8 mouse cellular contexts compared by ENCODE assay signal in genomic region chr19:10341817-10342439, GRCm38 (mm10). TPM values are rescaled to one million over a fixed set of nuclear protein-coding genes. Genes with fewer than 3 reads are reported as not detected.
DNase-seq lines count a peak whose midpoint lies in the region; ATAC-seq and TF ChIP-seq lines count a peak whose summit lies in the region.

No protein-coding gene starts in this region.

- no peak overlapping the region for H3K27ac ChIP-seq in kidney, embryonic 15.5 days
- H3K27ac ChIP-seq in midbrain, embryonic 10.5 days (replicated peaks), result peak overlapping the region; percentile 63
- peak overlapping the region; percentile 12 for H3K27ac ChIP-seq in testis, adult 2 months (ENCODE audit: control insufficient read depth, insufficient read depth, low read depth, low read length)

- peaks cover 18% of the 10 kb centered on the region for H3K4me1 ChIP-seq in kidney, embryonic 15.5 days
- peaks cover 66% of the 10 kb centered on the region for H3K4me1 ChIP-seq in midbrain, embryonic 10.5 days
- H3K4me1 ChIP-seq in testis, adult 2 months (ENCODE audit: control insufficient read depth, insufficient read depth, low read length), result peaks cover 6% of the 10 kb centered on the region; the same call in 1 of the 2 replicates

- H3K9ac ChIP-seq in kidney, embryonic 15.5 days, result no peak overlapping the region

- H3K36me3 ChIP-seq in kidney, embryonic 15.5 days, result no peaks in the 10 kb centered on the region
- H3K36me3 ChIP-seq in midbrain, embryonic 10.5 days, result no peaks in the 10 kb centered on the region
- no peaks in the 10 kb centered on the region for H3K36me3 ChIP-seq in testis, adult 2 months (ENCODE audit: control insufficient read depth, insufficient read depth, low read length)

- no peak overlapping the region for H3K4me2 ChIP-seq in kidney, embryonic 15.5 days

- H3K27me3 ChIP-seq in kidney, embryonic 15.5 days, result peaks cover 39% of the 10 kb centered on the region
- peaks cover 77% of the 10 kb centered on the region for H3K27me3 ChIP-seq in midbrain, embryonic 10.5 days (ENCODE audit: low read depth, poor library complexity, severe bottlenecking)
- no peaks in the 10 kb centered on the region for H3K27me3 ChIP-seq in testis, adult 2 months (ENCODE audit: control insufficient read depth, insufficient read depth, low read length)

- WGBS in kidney, embryonic 15.5 days, result 44% methylated on average over 12 of the region's 12 CpGs
- 66% methylated on average over 12 of the region's 12 CpGs for WGBS in midbrain, embryonic 10.5 days

- no peaks in the 10 kb centered on the region for H3K9me3 ChIP-seq in kidney, embryonic 15.5 days (replicated peaks)
- no peaks in the 10 kb centered on the region for H3K9me3 ChIP-seq in midbrain, embryonic 10.5 days (replicated peaks)

- no peak for TF ChIP-seq CTCF in testis, adult 2 months (IDR thresholded peaks at IDR 0.05; ENCODE audit: control insufficient read depth, insufficient read depth, insufficient replicate concordance, low read depth, low read length)

- ATAC-seq in kidney, embryonic 15.5 days (replicated peaks; ENCODE audit: low FRiP score), result no peak
- no peak for ATAC-seq in activated CD4-positive, CD25-positive, alpha-beta regulatory T cell, adult 4 months

- H3K4me3 ChIP-seq in kidney, embryonic 15.5 days (replicated peaks), result no peak overlapping the region
- H3K4me3 ChIP-seq in midbrain, embryonic 10.5 days, result no peak overlapping the region
- H3K4me3 ChIP-seq in testis, adult 2 months (ENCODE audit: control insufficient read depth, low read depth, low read length), result no peak overlapping the region

- peak; percentile 25; the same call in 1 of the 2 replicates for TF ChIP-seq POLR2A in testis, adult 2 months (IDR thresholded peaks at IDR 0.05; ENCODE audit: control insufficient read depth, low read depth, low read length)

- peak; percentile 66 for DNase-seq in kidney, postnatal 10 days
- DNase-seq in cerebellum, postnatal 36 days, result peak; percentile 68 to 70
- peak; percentile 33 to 56 for DNase-seq in heart, adult 9 months (ENCODE audit: low spot score in 2 of 2)
- DNase-seq in layer of hippocampus, adult 8-10 months (ENCODE audit: low spot score in 2 of 2), result peak; percentile 75 to 82
- no peak for DNase-seq in midbrain, embryonic 10.5 days (ENCODE audit: low spot score)

RNA-seq across cellular contexts. Expression of gene Dagla, which starts 37.3 kb away (rescaled TPM):
- polyA plus RNA-seq in kidney, embryonic 15.5 days (2015; fragmentation: Nextera tagmentation; extraction: Ambion mirVana), result 3.1 and 3.7 TPM in 2 replicates
- 100 to 1,000 TPM in 3 of 4 experiments, 10 to 100 TPM in 1; 94.1 to 109 (median 104) TPM for total RNA-seq in layer of hippocampus, adult 8-10 months (2022)
- 1.8 and 2.7 TPM in 2 replicates for polyA plus RNA-seq in midbrain, embryonic 10.5 days (2016; fragmentation: Nextera tagmentation; extraction: Ambion mirVana)
- polyA plus RNA-seq in testis, adult 2 months (2012; rRNA removed), result 1.7 and 1.8 TPM in 2 replicates
- polyA plus RNA-seq in activated CD4-positive, CD25-positive, alpha-beta regulatory T cell, adult 4 months (2017; shearing (Covaris generic)), result under 1 TPM in 1 of 2 experiments, not detected in 1; 0.20 TPM

RNA-seq across cellular contexts. Expression of gene Syt7, which starts 47.0 kb away (rescaled TPM):
- 1.5 and 2.3 TPM in 2 replicates for polyA plus RNA-seq in kidney, embryonic 15.5 days (2015; fragmentation: Nextera tagmentation; extraction: Ambion mirVana)
- total RNA-seq in layer of hippocampus, adult 8-10 months (2022), result 100 to 1,000 TPM; 241 to 317 (median 281) TPM
- 1.6 and 2.2 TPM in 2 replicates for polyA plus RNA-seq in midbrain, embryonic 10.5 days (2016; fragmentation: Nextera tagmentation; extraction: Ambion mirVana)
- polyA plus RNA-seq in testis, adult 2 months (2012; rRNA removed), result 10.9 and 11.0 TPM in 2 replicates
- polyA plus RNA-seq in activated CD4-positive, CD25-positive, alpha-beta regulatory T cell, adult 4 months (2017; shearing (Covaris generic)), result under 1 TPM in 1 of 2 experiments, not detected in 1; 0.05 TPM
